Mouse (Mus musculus): ENCODE measurements around the gene C87436. TPM values are rescaled to one million over a fixed set of nuclear protein-coding genes. Genes with fewer than 3 reads are reported as not detected.

The C87436 gene
- polyA plus RNA-seq, 1 experiment, result 16.6 TPM

DNA sequence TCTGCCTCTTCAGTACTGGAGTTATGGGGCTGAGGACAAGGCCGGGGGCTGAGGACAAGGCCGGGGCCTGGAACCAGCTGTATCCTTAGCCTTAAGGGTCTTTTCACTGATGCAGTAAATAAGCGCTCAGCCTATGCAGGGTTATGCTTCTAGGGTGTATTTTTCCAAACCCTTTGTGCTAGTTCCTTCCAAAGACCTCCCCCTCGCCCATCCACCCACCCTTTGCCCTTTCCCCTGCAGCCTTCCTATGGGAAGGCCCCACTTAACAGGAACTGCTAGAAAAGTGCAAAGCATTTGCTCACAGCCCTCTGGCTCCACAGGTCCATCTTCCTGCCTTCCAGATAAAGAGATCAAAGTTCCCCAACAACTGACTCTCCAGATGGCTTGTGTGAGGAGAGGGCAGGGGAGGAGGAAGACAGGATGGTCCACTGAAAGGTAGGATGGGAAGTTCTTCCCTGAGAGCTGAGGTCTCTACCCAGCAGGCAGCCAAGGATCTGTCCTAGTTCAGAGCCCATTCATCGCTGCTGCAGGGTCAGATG, 61.5 kb downstream of the C87436 start:
- TF ChIP-seq CTCF (IDR thresholded peaks at IDR 0.05; ENCODE audit: low read depth, low read length) (no peak), POLR2A (IDR thresholded peaks at IDR 0.05; ENCODE audit: borderline replicate concordance, low read depth, low read length) (no peak)
- Histone ChIP-seq H3K4me1 (ENCODE audit: control insufficient read depth, insufficient read depth, low read length) (peaks cover 45% of the 10 kb centered on the region), H3K27ac (ENCODE audit: insufficient read depth, low read depth, low read length) (no peak overlapping the region), H3K4me3 (ENCODE audit: insufficient read depth, low read length) (no peak overlapping the region)

DNA sequence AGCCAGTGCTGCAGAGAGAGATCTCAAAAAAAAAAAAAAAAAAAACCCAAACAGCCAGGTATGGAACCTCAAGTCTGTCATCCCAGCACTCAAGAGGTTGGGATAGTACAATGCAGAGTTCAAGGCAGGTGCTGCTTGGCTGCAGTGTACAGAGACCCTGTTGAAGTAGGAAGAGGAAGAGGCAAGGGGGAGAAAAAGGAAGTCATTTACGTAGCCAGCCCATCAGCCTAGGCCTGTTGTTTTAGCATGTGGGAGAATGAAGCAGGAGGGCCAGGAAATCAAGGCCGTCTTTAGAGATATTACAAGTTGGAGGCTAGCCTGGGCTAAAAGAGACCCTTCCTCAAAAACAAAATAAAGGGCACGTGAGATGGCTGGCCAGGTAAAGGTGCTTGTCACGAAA, 65.3 kb downstream of the C87436 start:
- Histone ChIP-seq H3K27ac (ENCODE audit: insufficient read depth, low read depth, low read length) (no peak overlapping the region), H3K4me1 (ENCODE audit: control insufficient read depth, insufficient read depth, low read length) (peaks cover 37% of the 10 kb centered on the region), H3K4me3 (ENCODE audit: insufficient read depth, low read length) (no peak overlapping the region)
- TF ChIP-seq POLR2A (IDR thresholded peaks at IDR 0.05; ENCODE audit: borderline replicate concordance, low read depth, low read length) (no peak), CTCF (IDR thresholded peaks at IDR 0.05; ENCODE audit: low read depth, low read length) (no peak)

DNA sequence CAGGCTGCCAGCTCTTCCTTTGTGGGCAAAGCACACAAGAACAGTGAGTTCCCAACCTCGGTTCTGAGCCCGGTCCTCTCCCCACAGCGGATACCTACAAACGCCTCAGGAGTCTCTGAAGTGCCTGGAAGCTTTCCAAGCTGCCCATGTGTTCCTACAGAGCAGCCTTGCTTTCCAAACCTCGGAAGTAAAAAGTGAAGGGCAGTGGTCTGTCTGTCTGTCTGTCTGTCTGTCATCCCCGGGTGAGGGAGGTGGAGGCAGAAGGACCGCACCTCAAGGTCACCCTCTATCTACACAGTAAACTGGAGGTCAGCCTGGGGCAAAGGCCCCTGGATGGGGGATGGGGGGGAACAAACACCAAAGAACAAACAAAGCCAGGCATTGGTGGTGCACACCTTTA, 67.5 kb downstream of the C87436 start:
- H3K4me1 ChIP-seq (ENCODE audit: control insufficient read depth, insufficient read depth, low read length), result peaks cover 24% of the 10 kb centered on the region

DNA sequence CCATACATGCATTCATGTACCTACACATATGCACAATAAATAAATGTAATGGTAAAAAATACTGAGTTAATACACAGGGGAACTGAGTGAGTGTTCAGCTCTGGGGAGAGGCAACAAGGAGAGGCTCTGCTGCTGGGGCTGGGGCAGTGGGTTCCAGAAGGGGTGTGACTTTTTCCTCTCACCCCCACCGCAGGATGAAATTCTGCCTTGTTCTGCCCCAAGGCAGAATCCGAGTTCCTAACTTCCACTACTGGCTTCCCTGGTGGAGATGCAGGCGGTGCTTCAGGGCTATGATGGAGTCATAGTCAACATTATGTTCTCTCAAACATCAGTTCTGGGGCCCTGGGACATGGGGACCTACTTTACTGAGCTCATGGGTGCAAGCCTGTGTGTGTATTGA, 68.1 kb downstream of the C87436 start:
- H3K27ac ChIP-seq (ENCODE audit: insufficient read depth, low read depth, low read length), result no peak overlapping the region
- TF ChIP-seq CTCF (IDR thresholded peaks at IDR 0.05; ENCODE audit: low read depth, low read length) (no peak), POLR2A (IDR thresholded peaks at IDR 0.05; ENCODE audit: borderline replicate concordance, low read depth, low read length) (no peak)

More for the DNA sequence above, 67.5 kb downstream of the C87436 start:
- no peak overlapping the region for H3K4me3 ChIP-seq (ENCODE audit: insufficient read depth, low read length)
- no peak overlapping the region for H3K27ac ChIP-seq (ENCODE audit: insufficient read depth, low read depth, low read length)
- TF ChIP-seq POLR2A (IDR thresholded peaks at IDR 0.05; ENCODE audit: borderline replicate concordance, low read depth, low read length) (no peak), CTCF (IDR thresholded peaks at IDR 0.05; ENCODE audit: low read depth, low read length) (no peak)

DNA sequence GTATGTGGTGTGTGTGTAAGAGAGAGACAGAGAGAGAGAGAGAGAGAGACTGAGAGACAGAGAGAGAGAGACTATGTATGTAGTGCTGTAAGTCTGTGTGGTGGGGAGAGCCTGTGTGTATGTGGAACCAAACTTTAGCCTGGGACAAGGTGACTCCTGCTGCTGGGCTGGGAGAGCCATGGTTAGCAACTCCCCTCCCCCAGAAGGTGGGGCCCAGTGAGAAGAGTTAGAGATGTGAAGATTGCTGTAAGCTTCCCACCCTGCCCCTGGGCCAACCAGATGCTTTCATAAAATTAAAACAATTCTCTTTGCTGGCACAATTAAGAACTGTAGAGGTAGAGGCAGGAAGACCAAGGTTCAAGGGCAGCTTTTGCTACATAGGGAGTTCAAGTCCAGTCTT, 68.9 kb downstream of the C87436 start:
- Histone ChIP-seq H3K27ac (ENCODE audit: insufficient read depth, low read depth, low read length) (no peak overlapping the region), H3K4me1 (ENCODE audit: control insufficient read depth, insufficient read depth, low read length) (peaks cover 22% of the 10 kb centered on the region)
- TF ChIP-seq CTCF (IDR thresholded peaks at IDR 0.05; ENCODE audit: low read depth, low read length), result no peak

More for the DNA sequence above, 68.1 kb downstream of the C87436 start:
- H3K4me3 ChIP-seq (ENCODE audit: insufficient read depth, low read length), result no peak overlapping the region
- H3K4me1 ChIP-seq (ENCODE audit: control insufficient read depth, insufficient read depth, low read length), result peaks cover 24% of the 10 kb centered on the region

DNA sequence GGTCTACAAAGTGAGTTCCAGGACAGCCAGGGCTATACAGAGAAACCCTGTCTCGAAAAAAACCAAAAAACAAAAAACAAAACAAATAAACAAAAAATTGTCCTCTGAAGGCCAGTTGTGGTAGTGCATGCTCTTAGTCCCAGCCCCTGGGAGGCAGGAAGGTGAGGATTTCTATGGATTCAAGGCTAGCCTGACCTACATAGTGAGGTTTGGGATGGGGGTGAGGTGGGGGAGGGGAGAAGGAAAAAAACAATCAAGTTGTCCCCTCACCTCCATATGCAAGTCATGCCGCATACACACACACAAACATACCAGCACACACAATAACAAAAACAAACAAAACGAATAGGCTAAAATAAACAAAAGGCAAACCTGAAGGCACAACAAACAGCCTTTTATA, 70.6 kb downstream of the C87436 start:
- no peak overlapping the region for H3K27ac ChIP-seq (ENCODE audit: insufficient read depth, low read depth, low read length)
- no peak overlapping the region for H3K4me3 ChIP-seq (ENCODE audit: insufficient read depth, low read length)
- TF ChIP-seq POLR2A (IDR thresholded peaks at IDR 0.05; ENCODE audit: borderline replicate concordance, low read depth, low read length) (no peak), CTCF (IDR thresholded peaks at IDR 0.05; ENCODE audit: low read depth, low read length) (no peak)
- H3K4me1 ChIP-seq (ENCODE audit: control insufficient read depth, insufficient read depth, low read length), result peaks cover 18% of the 10 kb centered on the region

More for the DNA sequence above, 68.9 kb downstream of the C87436 start:
- no peak overlapping the region for H3K4me3 ChIP-seq (ENCODE audit: insufficient read depth, low read length)

DNA sequence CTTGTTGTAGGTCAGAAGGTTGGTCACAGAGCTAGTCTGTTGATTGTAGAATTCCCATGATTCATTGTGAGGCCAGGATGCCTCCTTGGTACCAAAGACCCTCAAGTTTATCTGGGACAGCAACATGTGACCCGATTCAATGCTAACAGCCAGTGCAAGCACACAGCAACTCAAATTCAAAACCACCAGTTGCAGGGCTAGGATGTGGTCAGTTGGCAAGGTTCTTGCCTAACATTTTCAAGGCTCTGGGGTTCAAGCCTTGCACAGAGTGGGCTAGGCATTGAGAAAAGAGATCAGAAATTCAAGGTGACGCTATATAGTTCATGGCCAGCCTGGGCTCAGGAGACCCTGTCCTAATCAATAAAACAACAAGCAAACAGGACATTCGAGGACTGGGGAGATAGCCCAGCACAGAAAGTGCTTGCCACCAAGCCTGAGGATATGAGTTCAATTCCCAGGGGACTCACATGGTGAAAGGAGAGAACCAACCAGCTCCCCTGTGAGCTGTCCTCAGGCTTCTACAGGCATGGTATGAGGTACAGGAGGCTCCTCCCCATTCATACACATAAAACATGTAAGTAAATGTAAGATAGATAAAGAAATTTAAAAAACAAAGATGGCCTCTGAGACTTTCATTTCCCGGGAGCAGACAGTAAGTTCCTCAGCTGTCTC, 71.2 kb downstream of the C87436 start:
- Histone ChIP-seq H3K4me1 (ENCODE audit: control insufficient read depth, insufficient read depth, low read length) (peaks cover 12% of the 10 kb centered on the region), H3K4me3 (ENCODE audit: insufficient read depth, low read length) (no peak overlapping the region), H3K27ac (ENCODE audit: insufficient read depth, low read depth, low read length) (no peak overlapping the region)
- TF ChIP-seq CTCF (IDR thresholded peaks at IDR 0.05; ENCODE audit: low read depth, low read length) (no peak), POLR2A (IDR thresholded peaks at IDR 0.05; ENCODE audit: borderline replicate concordance, low read depth, low read length) (no peak)

DNA sequence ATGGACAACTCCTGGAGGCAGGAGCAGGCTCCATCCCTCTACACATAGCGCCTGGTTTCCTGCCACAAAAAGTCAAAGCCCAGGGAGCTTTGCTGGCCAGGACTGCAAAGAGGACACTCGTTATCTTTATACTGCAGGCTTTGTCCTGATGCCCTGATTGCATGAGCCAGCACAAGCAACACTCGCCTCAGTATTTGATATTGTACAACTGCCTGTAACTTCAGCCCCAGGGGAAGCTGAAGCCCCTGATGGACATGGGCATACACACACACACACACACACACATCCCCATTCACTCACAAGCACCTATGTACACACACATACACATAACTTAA, 71.7 kb downstream of the C87436 start:
- H3K4me3 ChIP-seq (ENCODE audit: insufficient read depth, low read length), result no peak overlapping the region
- peaks cover 7% of the 10 kb centered on the region for H3K4me1 ChIP-seq (ENCODE audit: control insufficient read depth, insufficient read depth, low read length)
- H3K27ac ChIP-seq (ENCODE audit: insufficient read depth, low read depth, low read length), result no peak overlapping the region
- TF ChIP-seq POLR2A (IDR thresholded peaks at IDR 0.05; ENCODE audit: borderline replicate concordance, low read depth, low read length) (no peak), CTCF (IDR thresholded peaks at IDR 0.05; ENCODE audit: low read depth, low read length) (no peak)

DNA sequence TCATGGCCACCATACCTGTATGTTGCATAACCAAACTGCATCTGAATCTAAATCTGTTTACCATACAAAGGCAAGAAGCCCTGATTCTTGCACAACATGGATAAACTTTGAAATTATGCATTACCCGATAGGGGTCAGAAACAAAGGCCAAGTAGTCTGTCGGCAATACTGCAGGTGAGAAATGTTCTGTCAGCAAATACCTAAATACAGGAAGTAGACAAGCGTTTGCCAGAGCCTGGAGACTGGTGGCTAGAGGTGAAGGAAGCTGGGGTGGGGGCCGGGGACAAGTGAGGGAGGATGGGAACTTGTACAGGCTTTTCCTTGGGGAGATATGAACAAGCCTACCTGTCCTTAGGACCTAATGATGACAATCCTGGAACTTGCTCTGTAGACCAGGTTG, 72.8 kb downstream of the C87436 start:
- TF ChIP-seq CTCF (IDR thresholded peaks at IDR 0.05; ENCODE audit: low read depth, low read length) (no peak), POLR2A (IDR thresholded peaks at IDR 0.05; ENCODE audit: borderline replicate concordance, low read depth, low read length) (no peak)
- H3K4me1 ChIP-seq (ENCODE audit: control insufficient read depth, insufficient read depth, low read length), result peaks cover 7% of the 10 kb centered on the region
- H3K27ac ChIP-seq (ENCODE audit: insufficient read depth, low read depth, low read length), result no peak overlapping the region
- no peak overlapping the region for H3K4me3 ChIP-seq (ENCODE audit: insufficient read depth, low read length)

DNA sequence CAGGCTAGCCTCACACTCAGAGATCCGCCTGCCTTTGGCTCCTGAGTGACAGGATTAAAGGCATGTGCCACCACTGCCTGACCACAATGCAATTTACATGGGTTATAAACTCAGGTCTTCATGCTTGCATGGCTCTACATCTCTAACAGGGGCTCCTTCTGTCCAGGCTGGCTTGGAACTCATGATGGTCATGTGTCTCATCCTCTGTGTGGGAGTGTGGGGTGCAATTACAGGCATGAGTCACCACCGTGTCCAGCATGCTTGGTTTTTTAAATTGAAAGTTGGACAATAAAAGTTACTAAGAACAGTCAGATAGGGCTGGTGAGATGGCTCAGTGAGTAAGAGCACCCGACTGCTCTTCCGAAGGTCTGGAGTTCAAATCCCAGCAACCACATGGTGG, 75.1 kb downstream of the C87436 start:
- peaks cover 13% of the 10 kb centered on the region for H3K4me1 ChIP-seq (ENCODE audit: control insufficient read depth, insufficient read depth, low read length)
- H3K4me3 ChIP-seq (ENCODE audit: insufficient read depth, low read length), result no peak overlapping the region
- H3K27ac ChIP-seq (ENCODE audit: insufficient read depth, low read depth, low read length), result no peak overlapping the region
- TF ChIP-seq CTCF (IDR thresholded peaks at IDR 0.05; ENCODE audit: low read depth, low read length), result no peak
